Mouse (Mus musculus) adrenal gland, postnatal 36 days (tissue): ENCODE results near the gene Gm8857. TPM values are rescaled to one million over a fixed set of nuclear protein-coding genes. Genes with fewer than 3 reads are reported as not detected.
"Not testable (repeated sequence)": the region's sequence is repeated elsewhere in the genome, so short reads cannot be mapped to it uniquely, and the experiment has no call there.

Experiments
- DNase-seq, 2 experiments: peaks; one replicate each; pipeline ENCODE4 v3.0.0; 2021; ENCODE audit warnings: mixed read lengths in 1 of 2
- long read RNA-seq, 2 experiments: library from polyadenylated mRNA; stranded (forward); transcript quantifications; one replicate each; pipeline ENCODE4 v2.0.0; 2021; ENCODE audit warnings: borderline sequencing depth in 2 of 2
- total RNA-seq, 2 experiments: library from RNA; stranded (reverse); gene quantifications; 2 replicates each; pipeline ENCODE4 v1.2.3; 2021

Gm8857 gene
- total RNA-seq, result not detected
- long read RNA-seq, experiment 1, result 0 reads
- long read RNA-seq, experiment 2, result 0 reads

DNA sequence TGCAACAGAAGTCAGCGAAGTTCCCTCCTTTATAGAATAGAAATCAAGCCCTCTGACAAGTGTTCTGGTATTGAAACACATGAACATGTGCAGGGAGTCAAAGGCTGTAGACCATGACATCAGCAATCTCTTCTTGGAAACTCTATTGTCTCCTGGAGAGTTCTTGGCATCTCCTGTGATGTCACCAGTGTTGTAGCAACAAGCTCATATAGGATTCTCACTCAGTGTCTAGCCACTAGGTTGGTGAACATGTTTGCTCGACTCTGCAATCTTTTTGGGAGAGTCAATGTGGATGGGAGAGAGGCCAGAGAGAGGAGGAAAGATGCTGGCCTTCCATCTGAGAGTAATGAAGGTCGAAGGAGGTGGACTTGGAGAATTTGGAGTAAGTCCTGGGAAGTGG lies at the start of gene Gm8857, which contains the start of gene Gm8871:
Gm8857 (plus strand) TSS at position 303 of the 400 bp plus-strand sequence.
Gm8871 (plus strand) TSS at position 301 of the 400 bp plus-strand sequence.
- DNase-seq, result not testable (repeated sequence)

DNA sequence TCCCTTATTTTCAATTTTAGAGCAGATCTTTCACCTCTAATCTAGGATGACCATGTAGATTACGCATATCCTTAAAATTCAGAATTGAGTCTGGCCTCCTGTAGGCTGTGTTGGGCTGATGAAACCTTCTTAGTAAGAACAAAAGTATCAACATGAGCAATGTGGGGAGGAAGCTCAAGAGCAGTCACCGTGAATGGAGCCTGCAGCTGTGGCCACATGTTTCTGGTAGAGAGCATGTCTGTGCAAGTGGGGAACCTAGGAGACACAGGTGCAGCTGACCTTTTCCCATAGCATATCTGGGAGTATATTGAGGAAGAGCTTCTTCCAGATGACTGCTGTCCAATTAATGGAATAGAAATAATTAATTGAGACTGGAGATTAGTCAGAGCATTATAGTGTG lies 5.9 kb downstream of the Gm8857 start:
- not testable (repeated sequence) for DNase-seq

DNA sequence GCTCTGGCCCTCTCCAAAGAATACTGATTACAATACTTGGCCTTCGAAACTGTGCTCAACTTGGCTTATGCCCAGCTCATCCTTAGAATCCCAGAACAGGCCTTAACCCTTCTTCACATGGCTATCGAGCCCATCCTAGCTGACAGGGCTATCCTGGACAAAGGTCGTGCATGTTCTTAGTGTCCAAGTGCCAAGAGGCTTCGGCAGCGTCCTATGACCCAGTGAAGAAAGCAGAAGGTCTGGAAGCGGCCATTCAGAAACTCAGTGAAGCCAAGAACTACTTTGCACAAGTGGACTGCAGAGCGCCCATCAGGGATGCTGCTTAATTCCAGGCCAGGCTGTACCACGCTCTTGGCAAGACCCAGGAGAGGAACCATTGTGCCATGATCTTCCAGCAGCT lies 10.4 kb downstream of the Gm8857 start:
- DNase-seq, result not testable (repeated sequence)

Other genes starting within 250 kb of the Gm8857 start
- gene Gm8871, start within 50 bp of the Gm8857 start, total RNA-seq, result not detected
- not detected for gene Gm8879, start 179.8 kb downstream of the Gm8857 start, total RNA-seq
- gene Gm5861, start 235.3 kb downstream of the Gm8857 start, total RNA-seq, result not detected